Mouse (Mus musculus) intestine, postnatal 0 days (tissue): Measurements from ENCODE around the gene Itgb7. TPM values are rescaled to one million over a fixed set of nuclear protein-coding genes. Genes with fewer than 3 reads are reported as not detected.
A peak's percentile ranks its signal among the peaks of the same experiment; 100 is the strongest.

Experiments used
- ATAC-seq: fragments of 200-750 bp; cut with Nextera tagmentation; 2 replicates; pipeline ENCODE4 v1.8.0; 2017; ENCODE audit warnings: mild to moderate bottlenecking, moderate TSS enrichment, moderate library complexity
- H3K27ac ChIP-seq: fragments of 300-500 bp; sonication (generic); 2 replicates; pipeline ENCODE4 v1.5.1; 2014; ENCODE audit warnings: mild to moderate bottlenecking, low read depth, low read length, moderate library complexity
- H3K27me3 ChIP-seq: fragments of 300-500 bp; sonication (generic); replicated peaks from 2 replicates; pipeline ENCODE4 v1.6.1; 2014; ENCODE audit warnings: low read length, mixed read lengths; ENCODE audit not compliant: control insufficient read depth, insufficient read depth
- H3K36me3 ChIP-seq: fragments of 300-500 bp; sonication (generic); 2 replicates; pipeline ENCODE4 v1.6.1; 2014; ENCODE audit warnings: mild to moderate bottlenecking, moderate library complexity; ENCODE audit not compliant: control insufficient read depth, insufficient read depth
- H3K4me1 ChIP-seq: fragments of 300-500 bp; sonication (generic); replicated peaks from 2 replicates; pipeline ENCODE4 v1.6.1; 2014; ENCODE audit warnings: antibody characterized with exemption, low read length, mixed read lengths; ENCODE audit not compliant: control insufficient read depth, insufficient read depth
- H3K4me2 ChIP-seq: fragments of 300-500 bp; sonication (generic); replicated peaks from 2 replicates; pipeline ENCODE4 v1.6.1; 2014; ENCODE audit warnings: low read depth, mild to moderate bottlenecking, moderate library complexity
- H3K4me3 ChIP-seq: fragments of 300-500 bp; sonication (generic); 2 replicates; pipeline ENCODE4 v1.5.1; 2014; ENCODE audit warnings: low read depth, low read length
- H3K9ac ChIP-seq: fragments of 300-500 bp; sonication (generic); 2 replicates; pipeline ENCODE4 v1.6.1; 2014; ENCODE audit warnings: mild to moderate bottlenecking, low read depth, low read length
- H3K9me3 ChIP-seq: fragments of 300-500 bp; sonication (generic); 2 replicates; pipeline ENCODE4 v1.6.1; 2016; ENCODE audit warnings: mixed run types; ENCODE audit not compliant: control insufficient read depth
- CTCF ChIP-seq: sonication (generic); IDR thresholded peaks from 2 replicates; pipeline ENCODE4 v1.5.1; 2016; ENCODE audit warnings: low read depth, mild to moderate bottlenecking, control low read depth, antibody characterized with exemption, moderate library complexity
- WGBS: fragments of 180-500 bp; shearing (Covaris S2); extraction: QIAGEN DNeasy Blood & Tissue Kit; methylation state at CpG from one replicate; pipeline ENCODE4 v1.1.7; 2014; 5-methylcytosine and 5-hydroxymethylcytosine counted together
- polyA plus RNA-seq: library from polyadenylated mRNA; unstranded; fragments of >200 nt; fragmentation: Nextera tagmentation; extraction: Ambion mirVana; gene quantifications from 2 replicates; pipeline ENCODE4 v1.2.1, GENCODE M21; 2015

The Itgb7 gene
- polyA plus RNA-seq, 1 experiment from 2014 or later, result 2.9 TPM

DNA sequence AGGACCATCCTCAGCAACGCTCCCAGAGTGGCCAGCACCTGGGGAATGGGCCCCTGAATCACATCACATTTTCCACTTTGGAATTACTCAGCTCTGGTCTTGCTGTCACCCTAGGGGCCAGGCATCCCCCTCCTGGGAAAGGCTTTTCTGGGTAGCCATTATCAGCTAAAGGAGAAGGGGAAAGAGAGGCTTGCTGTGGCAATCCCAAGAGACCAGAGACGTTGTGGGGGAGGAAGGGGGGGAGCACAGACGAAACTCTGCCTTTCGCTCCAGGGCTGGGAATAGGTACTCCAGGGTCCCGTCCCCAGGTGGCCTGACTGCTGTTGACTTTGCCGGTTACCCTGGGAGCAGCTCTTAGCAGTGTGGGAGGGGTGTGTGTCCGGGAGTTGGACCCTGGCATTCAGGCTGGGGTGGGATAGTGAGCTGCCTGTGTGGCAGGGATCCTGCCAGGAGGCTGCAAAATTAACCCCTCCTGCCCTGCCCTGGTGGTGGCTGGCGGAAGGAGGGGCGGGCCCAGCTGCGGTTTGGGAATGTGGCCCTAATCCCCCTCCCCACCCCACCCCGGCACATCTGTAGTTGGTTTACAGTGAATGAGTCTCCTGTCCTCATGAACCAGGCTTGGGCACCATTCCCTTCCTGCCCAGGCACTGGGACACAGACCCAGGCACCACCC is 27.0 kb upstream of the Itgb7 start:
- H3K4me1 ChIP-seq, result peaks cover 4% of the 10 kb centered on the region; the same call in 1 of the 2 replicates
- no peaks in the 10 kb centered on the region for H3K9me3 ChIP-seq
- no peak overlapping the region for H3K9ac ChIP-seq
- ATAC-seq, result no peak
- H3K27me3 ChIP-seq, result peaks cover 12% of the 10 kb centered on the region; the same call in 1 of the 2 replicates
- WGBS, result 39% methylated on average over 11 of the region's 11 CpGs
- H3K4me2 ChIP-seq, result no peak overlapping the region
- H3K27ac ChIP-seq, result no peak overlapping the region
- no peaks in the 10 kb centered on the region for H3K36me3 ChIP-seq
- no peak overlapping the region for H3K4me3 ChIP-seq
- TF ChIP-seq CTCF, result no peak

DNA sequence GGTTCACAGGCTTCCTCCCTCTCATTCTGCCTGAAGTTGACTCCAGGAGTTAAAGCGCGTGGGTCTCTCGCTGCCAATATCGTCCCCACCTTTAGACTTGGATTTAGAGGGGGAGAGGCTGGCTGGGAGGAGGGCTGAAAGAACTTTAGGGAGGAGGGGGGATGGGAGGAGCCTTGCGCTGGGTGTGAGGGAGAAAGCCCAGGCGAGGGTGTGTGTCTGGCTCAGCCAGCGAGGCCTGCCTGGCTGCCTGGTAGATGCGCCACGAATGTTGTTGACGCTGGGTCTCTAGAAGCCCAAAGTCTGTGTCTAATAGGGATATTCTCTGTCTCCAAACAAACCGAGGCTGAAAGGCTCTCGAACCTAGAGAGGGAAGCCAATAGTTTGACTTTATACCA is 26.3 kb upstream of the Itgb7 start:
- 20% methylated on average over 12 of the region's 12 CpGs for WGBS
- peak; percentile 20; the same call in 1 of the 2 replicates for ATAC-seq

DNA sequence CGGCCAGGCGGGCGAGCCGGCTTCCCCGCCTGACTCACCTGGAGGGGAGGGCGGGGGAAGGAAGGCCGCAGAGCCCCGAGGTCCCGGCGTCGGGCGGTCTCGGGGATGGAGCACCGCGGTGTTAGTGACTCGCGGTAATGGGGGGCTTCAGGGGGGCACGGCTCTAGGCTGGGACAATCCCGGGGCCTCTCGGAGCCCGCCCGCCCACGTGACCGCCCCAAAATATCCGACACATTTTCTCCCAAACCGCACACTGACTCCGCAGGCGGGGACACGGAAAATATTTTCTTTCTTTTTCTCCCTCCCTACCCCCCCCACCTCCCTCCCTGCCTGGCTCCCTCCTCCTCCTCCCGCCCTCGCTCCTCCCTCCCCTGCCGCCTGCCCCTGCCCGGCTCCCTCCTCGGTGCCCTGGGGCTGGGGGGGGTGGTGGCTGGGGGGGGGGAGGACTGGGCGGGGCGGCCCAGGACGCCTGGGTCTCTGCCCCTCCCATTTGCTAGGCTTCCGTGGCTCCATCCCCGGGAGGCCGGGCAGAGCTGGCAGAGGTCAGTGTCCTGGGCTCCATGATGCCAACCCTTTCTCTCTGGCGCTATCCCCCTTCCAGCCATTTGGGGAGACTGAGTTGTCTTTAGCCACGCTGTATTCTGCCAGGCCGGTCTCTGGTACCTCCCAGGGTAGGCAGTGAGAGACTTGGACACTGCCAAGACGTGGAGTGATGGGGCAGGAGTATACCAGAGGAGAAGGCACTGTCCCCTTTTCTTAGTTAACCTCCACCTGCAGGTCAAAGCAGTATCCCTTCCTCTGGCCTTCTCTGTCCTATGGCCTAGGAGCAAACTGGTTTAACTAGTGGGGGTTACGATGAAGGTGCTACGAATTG is 25.7 kb upstream of the Itgb7 start, which contains the start of gene Rarg:
Gene Rarg, minus strand, starts transcription at position 316 of the 874 bp plus-strand sequence.
- H3K4me3 ChIP-seq, result peak within 1 kb of the TSS; percentile 62
- 2% methylated on average over 35 of the region's 46 CpGs for WGBS

More for the DNA sequence above, 26.3 kb upstream of the Itgb7 start:
- H3K27me3 ChIP-seq, result peaks cover 12% of the 10 kb centered on the region; the same call in 1 of the 2 replicates
- H3K27ac ChIP-seq, result no peak overlapping the region
- no peak for TF ChIP-seq CTCF
- H3K4me3 ChIP-seq, result no peak overlapping the region
- no peak overlapping the region for H3K9ac ChIP-seq
- no peaks in the 10 kb centered on the region for H3K36me3 ChIP-seq
- no peaks in the 10 kb centered on the region for H3K9me3 ChIP-seq
- peak overlapping the region; percentile 95 for H3K4me2 ChIP-seq
- peaks cover 4% of the 10 kb centered on the region; the same call in 1 of the 2 replicates for H3K4me1 ChIP-seq

DNA sequence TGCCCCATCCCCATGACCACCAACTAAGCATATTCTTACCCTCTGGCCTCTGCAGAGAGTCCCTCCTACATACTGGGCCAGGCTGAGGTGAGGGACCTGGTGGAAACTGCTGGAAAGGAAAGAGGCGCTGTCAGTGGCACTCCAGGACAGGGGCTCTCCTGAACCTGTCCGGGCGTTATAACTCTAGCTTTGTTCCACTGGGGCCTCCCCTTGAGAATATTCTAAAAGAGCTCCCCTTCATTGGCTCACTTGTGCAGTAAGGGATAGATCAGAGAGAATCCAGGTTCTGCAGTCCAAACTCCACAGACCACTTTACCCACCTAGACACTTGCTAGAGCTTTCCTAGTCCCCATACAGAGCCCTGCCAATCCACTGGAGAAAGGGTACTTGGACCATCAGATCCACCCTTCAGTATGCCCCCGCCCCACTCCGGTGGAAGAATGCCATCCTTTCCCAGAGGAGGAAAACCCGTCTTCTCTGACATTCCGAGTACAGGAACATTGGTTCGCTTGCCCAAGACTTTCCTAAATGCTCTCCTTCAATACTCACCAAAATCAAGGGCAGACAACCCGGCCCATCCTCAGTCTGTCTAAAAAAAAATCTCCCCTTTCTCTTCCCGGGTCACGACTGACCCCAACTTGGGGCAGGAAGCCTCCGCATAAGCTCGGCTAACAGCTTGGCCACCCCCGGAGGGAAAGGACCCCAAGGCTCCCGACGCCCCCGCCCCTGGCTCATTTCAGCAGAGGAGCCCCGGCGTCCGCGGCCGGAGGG is 24.9 kb upstream of the Itgb7 start:
- Histone ChIP-seq H3K4me2 (peak overlapping the region; percentile 95), H3K27ac (no peak overlapping the region), H3K4me1 (peaks cover 4% of the 10 kb centered on the region; the same call in 1 of the 2 replicates), H3K9ac (peak overlapping the region; percentile 34; the same call in 1 of the 2 replicates), H3K4me3 (peak overlapping the region; percentile 62), H3K9me3 (no peaks in the 10 kb centered on the region), H3K36me3 (no peaks in the 10 kb centered on the region), H3K27me3 (peaks cover 12% of the 10 kb centered on the region; the same call in 1 of the 2 replicates)
- whole genome bisulfite sequencing, result 27% methylated on average over 22 of the region's 22 CpGs
- ATAC-seq, result no peak
- TF ChIP-seq CTCF, result no peak

More for the DNA sequence above, 25.7 kb upstream of the Itgb7 start, which contains the start of gene Rarg:
- Histone ChIP-seq H3K4me1 (peaks cover 4% of the 10 kb centered on the region; the same call in 1 of the 2 replicates), H3K27ac (no peak within 1 kb of the TSS), H3K4me2 (peak within 1 kb of the TSS; percentile 95), H3K27me3 (peaks cover 12% of the 10 kb centered on the region; the same call in 1 of the 2 replicates), H3K9me3 (no peaks in the 10 kb centered on the region), H3K9ac (peak within 1 kb of the TSS; percentile 34; the same call in 1 of the 2 replicates), H3K36me3 (no peaks in the 10 kb centered on the region)
- TF ChIP-seq CTCF, result no peak
- peak; percentile 23 for ATAC-seq

DNA sequence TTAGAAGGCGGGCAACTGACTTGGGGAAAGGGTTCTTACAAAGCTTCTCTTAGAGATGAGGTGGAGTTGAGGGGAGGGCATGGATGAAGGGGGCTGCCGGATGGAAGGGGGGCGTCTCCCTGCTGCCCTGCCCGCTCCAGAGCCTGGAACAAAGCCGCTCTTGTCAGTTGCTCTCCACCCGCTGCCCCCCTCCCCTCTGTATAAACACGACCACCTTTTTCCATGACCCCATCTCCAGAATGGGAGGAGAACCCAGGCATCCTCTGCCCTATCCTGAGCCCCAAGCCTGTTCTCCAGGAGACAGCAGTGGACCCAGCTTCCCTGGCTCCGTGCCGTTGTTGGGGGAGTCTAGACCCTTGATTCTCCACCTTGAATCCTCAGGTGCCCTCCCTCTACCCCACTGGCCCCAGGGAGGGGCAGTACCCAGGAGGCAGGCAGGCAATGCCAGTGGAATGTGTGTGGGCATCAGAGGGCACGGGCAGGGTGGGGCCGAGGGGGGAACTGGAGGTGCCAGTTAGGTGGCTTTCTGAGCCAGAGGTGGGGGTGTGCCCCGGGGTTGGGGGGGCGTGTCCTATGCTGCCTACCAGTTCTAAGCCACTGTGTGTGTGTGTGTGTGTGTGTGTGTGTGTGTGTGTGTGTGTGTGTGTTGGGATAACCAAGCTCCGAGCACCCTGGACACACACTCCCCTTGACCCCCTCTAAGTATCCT is 24.0 kb upstream of the Itgb7 start:
- no peak for TF ChIP-seq CTCF
- H3K4me2 ChIP-seq, result no peak overlapping the region
- H3K9ac ChIP-seq, result no peak overlapping the region
- H3K27me3 ChIP-seq, result peaks cover 12% of the 10 kb centered on the region; the same call in 1 of the 2 replicates
- ATAC-seq, result no peak
- 58% methylated on average over 13 of the region's 14 CpGs for WGBS
- H3K4me3 ChIP-seq, result no peak overlapping the region
- H3K9me3 ChIP-seq, result no peaks in the 10 kb centered on the region
- H3K4me1 ChIP-seq, result peaks cover 4% of the 10 kb centered on the region; the same call in 1 of the 2 replicates
- no peaks in the 10 kb centered on the region for H3K36me3 ChIP-seq
- no peak overlapping the region for H3K27ac ChIP-seq
